Mouse (Mus musculus) intestine, embryonic 16.5 days (tissue): Measurements from ENCODE around the gene Trim72. TPM values are rescaled to one million over a fixed set of nuclear protein-coding genes. Genes with fewer than 3 reads are reported as not detected.
A peak's percentile ranks its signal among the peaks of the same experiment; 100 is the strongest.
"Not testable (repeated sequence)": the region's sequence is repeated elsewhere in the genome, so short reads cannot be mapped to it uniquely, and the experiment has no call there.

ENCODE experiments used
- ATAC-seq: fragments of 200-750 bp; cut with Nextera tagmentation; 2 replicates; pipeline ENCODE4 v1.8.0; 2017; ENCODE audit warnings: moderate TSS enrichment, moderate library complexity
- H3K27ac ChIP-seq: fragments of 300-500 bp; sonication (generic); 2 replicates; pipeline ENCODE4 v1.5.1; 2014; ENCODE audit warnings: mild to moderate bottlenecking, low read length
- H3K27me3 ChIP-seq: fragments of 300-500 bp; sonication (generic); replicated peaks from 2 replicates; pipeline ENCODE4 v1.6.1; 2014; ENCODE audit warnings: low read length, control low read depth, mixed read lengths; ENCODE audit not compliant: control insufficient read depth, insufficient read depth
- H3K36me3 ChIP-seq: fragments of 300-500 bp; sonication (generic); 2 replicates; pipeline ENCODE4 v1.6.1; 2014; ENCODE audit warnings: low read length, control low read depth; ENCODE audit not compliant: control insufficient read depth, insufficient read depth
- H3K4me1 ChIP-seq: fragments of 300-500 bp; sonication (generic); 2 replicates; pipeline ENCODE4 v1.6.1; 2014; ENCODE audit warnings: low read length, control low read depth, mixed read lengths; ENCODE audit not compliant: control insufficient read depth, insufficient read depth
- H3K4me2 ChIP-seq: fragments of 300-500 bp; sonication (generic); 2 replicates; pipeline ENCODE4 v1.6.1; 2014; ENCODE audit warnings: low read depth, low read length, control low read depth
- H3K4me3 ChIP-seq: fragments of 300-500 bp; sonication (generic); 2 replicates; pipeline ENCODE4 v1.5.1; 2014; ENCODE audit warnings: mild to moderate bottlenecking, low read length
- H3K9ac ChIP-seq: fragments of 300-500 bp; sonication (generic); 2 replicates; pipeline ENCODE4 v1.6.1; 2014; ENCODE audit warnings: low read depth, low read length
- H3K9me3 ChIP-seq: fragments of 300-500 bp; sonication (generic); 2 replicates; pipeline ENCODE4 v1.6.1; 2016; ENCODE audit warnings: low read length, control low read depth; ENCODE audit not compliant: control insufficient read depth
- WGBS: fragments of 180-500 bp; shearing (Covaris S2); extraction: QIAGEN DNeasy Blood & Tissue Kit; methylation state at CpG from one replicate; pipeline ENCODE4 v1.1.7; 2014; 5-methylcytosine and 5-hydroxymethylcytosine counted together
- polyA plus RNA-seq: library from polyadenylated mRNA; unstranded; fragments of >200 nt; fragmentation: Nextera tagmentation; extraction: Ambion mirVana; gene quantifications from 2 replicates; pipeline ENCODE4 v1.2.1, GENCODE M21; 2015

Gene Trim72
- polyA plus RNA-seq, 1 experiment from 2014 or later: 0.38 TPM

DNA sequence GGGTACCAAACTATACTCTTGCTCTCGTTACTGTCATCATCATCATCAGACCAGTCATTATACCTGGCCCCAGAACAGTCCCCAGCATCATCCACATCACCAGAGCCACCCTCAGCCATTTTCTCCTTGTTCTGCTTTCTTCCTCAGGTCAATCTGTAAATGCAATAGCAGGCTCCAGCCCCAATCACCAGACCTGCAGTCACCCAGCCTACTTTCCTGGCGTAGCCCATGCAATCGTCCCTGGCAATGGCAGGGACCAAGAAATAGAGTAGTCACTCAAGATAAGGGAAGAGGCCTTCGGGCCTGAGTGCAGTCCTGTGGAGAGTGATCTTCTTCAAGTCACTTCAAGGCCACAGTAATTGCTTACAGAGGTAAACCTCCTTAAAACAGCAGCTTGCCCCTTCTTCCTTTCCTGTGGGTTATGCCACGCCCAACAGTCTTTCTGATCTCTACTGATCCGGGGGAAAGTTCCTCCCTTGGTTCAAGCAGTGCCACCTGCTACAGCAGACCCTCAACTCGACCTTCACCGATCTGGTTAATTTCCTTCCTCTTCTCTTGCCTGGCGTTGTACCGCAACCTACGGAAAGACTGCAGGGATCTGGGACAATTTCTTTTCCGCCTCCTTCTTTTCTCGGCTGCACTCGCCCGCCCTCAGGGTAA is 38.5 kb downstream of the Trim72 start:
- H3K36me3 ChIP-seq, H3K27me3 ChIP-seq, H3K9me3 ChIP-seq, H3K4me2 ChIP-seq, H3K9ac ChIP-seq, H3K27ac ChIP-seq, H3K4me3 ChIP-seq, ATAC-seq, H3K4me1 ChIP-seq: not testable (repeated sequence)
- 76% methylated on average over 15 of the region's 15 CpGs for WGBS

- no peak for ATAC-seq
Measured at GRCm38 (mm10) chr7:128044142-128044785, 40.5 kb downstream of the Trim72 start.

GRCm38 (mm10) chr7:128045640-128046039 is 41.9 kb downstream of the Trim72 start:
- Histone ChIP-seq H3K9ac (no peak overlapping the region), H3K9me3 (no peaks in the 10 kb centered on the region), H3K4me3 (no peak overlapping the region), H3K27ac (no peak overlapping the region), H3K4me1 (0 out of 2 replicates have a peak, but pooled peaks cover under 1% of the 10 kb centered on the region), H3K36me3 (no peaks in the 10 kb centered on the region), H3K4me2 (no peak overlapping the region), H3K27me3 (no peaks in the 10 kb centered on the region)
- WGBS: 56% methylated on average over 2 of the region's 2 CpGs
- no peak for ATAC-seq

More at GRCm38 (mm10) chr7:128044142-128044785, 40.5 kb downstream of the Trim72 start:
- Histone ChIP-seq H3K36me3 (no peaks in the 10 kb centered on the region), H3K9ac (no peak overlapping the region), H3K4me3 (no peak overlapping the region), H3K4me2 (no peak overlapping the region), H3K27ac (no peak overlapping the region), H3K27me3 (no peaks in the 10 kb centered on the region), H3K4me1 (no peaks in the 10 kb centered on the region), H3K9me3 (no peaks in the 10 kb centered on the region)
- WGBS: 63% methylated on average over 4 of the region's 4 CpGs

- Histone ChIP-seq H3K27ac (no peak overlapping the region), H3K4me2 (no peak overlapping the region), H3K27me3 (no peaks in the 10 kb centered on the region), H3K4me1 (0 out of 2 replicates have a peak, but pooled peaks cover 3% of the 10 kb centered on the region), H3K4me3 (no peak overlapping the region), H3K9me3 (no peaks in the 10 kb centered on the region), H3K9ac (no peak overlapping the region), H3K36me3 (no peaks in the 10 kb centered on the region)
- no peak for ATAC-seq
- WGBS: 87% methylated on average over 4 of the region's 4 CpGs
Measured at GRCm38 (mm10) chr7:128048819-128049218, 45.1 kb downstream of the Trim72 start.

DNA sequence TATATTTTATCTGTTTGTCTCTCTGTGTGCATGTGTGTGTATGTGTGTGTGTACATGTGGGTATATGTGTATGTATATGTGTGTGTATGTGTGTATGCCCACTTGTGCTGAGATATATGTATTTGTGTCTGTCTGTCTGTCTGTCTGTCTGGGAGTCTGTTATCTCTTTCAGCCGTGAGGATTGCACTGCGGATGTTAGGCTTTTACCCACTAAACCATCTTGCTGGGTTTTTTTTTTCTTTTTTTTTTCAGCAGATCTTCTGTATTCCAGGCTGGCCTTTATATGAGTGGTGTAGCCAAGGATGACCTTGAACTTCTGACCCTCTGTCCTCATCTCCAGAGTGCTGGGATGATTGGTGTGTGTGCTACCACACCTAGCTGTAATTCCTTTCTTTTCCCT is 45.5 kb downstream of the Trim72 start:
- 81% methylated on average over 2 of the region's 2 CpGs for WGBS
- Histone ChIP-seq H3K9ac (no peak overlapping the region), H3K27ac (no peak overlapping the region), H3K9me3 (no peaks in the 10 kb centered on the region), H3K27me3 (no peaks in the 10 kb centered on the region), H3K4me3 (no peak overlapping the region), H3K36me3 (no peaks in the 10 kb centered on the region), H3K4me2 (no peak overlapping the region), H3K4me1 (0 out of 2 replicates have a peak, but pooled peaks cover 3% of the 10 kb centered on the region)
- no peak for ATAC-seq

- Histone ChIP-seq H3K27ac (no peak overlapping the region), H3K9me3 (no peaks in the 10 kb centered on the region), H3K4me2 (no peak overlapping the region), H3K4me3 (no peak overlapping the region), H3K9ac (no peak overlapping the region), H3K36me3 (no peaks in the 10 kb centered on the region), H3K4me1 (0 out of 2 replicates have a peak, but pooled peaks cover 3% of the 10 kb centered on the region), H3K27me3 (no peaks in the 10 kb centered on the region)
- no peak for ATAC-seq
- WGBS: 65% methylated on average over 4 of the region's 4 CpGs
Measured at GRCm38 (mm10) chr7:128050739-128051138, 47.0 kb downstream of the Trim72 start.

DNA sequence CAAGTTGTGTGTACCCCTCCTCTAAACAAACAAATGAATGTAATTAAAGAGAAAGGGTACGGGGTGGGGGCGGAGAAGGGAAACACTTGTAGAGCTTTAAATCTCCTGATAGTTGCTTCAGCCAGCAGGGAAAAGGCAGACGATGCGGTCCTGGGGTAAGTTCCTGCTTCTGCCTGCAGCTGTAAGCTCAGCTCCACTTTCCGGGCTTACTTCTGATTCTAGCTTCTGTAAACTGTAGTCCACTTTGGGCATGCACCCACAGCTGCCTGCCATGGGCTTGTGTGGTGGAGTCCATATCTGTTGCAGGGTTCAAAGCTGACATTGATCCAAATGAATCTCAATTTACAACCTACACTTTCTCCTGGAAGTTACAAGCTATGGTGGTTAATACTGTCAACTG is 49.3 kb downstream of the Trim72 start:
- Histone ChIP-seq H3K4me2 (no peak overlapping the region), H3K27me3 (no peaks in the 10 kb centered on the region)
- no peak for ATAC-seq

GRCm38 (mm10) chr7:128056917-128057444 is 53.2 kb downstream of the Trim72 start:
- WGBS: 36% methylated on average over 3 of the region's 3 CpGs
- ATAC-seq: peak; percentile 49
- no peaks in the 10 kb centered on the region for H3K27me3 ChIP-seq

More for the DNA sequence above, 49.3 kb downstream of the Trim72 start:
- H3K36me3 ChIP-seq: no peaks in the 10 kb centered on the region
- no peak overlapping the region for H3K9ac ChIP-seq
- no peak overlapping the region for H3K27ac ChIP-seq
- 54% methylated on average over 5 of the region's 5 CpGs for WGBS
- no peaks in the 10 kb centered on the region for H3K9me3 ChIP-seq
- H3K4me1 ChIP-seq: peaks cover 7% of the 10 kb centered on the region; the same call in 1 of the 2 replicates
- no peak overlapping the region for H3K4me3 ChIP-seq

DNA sequence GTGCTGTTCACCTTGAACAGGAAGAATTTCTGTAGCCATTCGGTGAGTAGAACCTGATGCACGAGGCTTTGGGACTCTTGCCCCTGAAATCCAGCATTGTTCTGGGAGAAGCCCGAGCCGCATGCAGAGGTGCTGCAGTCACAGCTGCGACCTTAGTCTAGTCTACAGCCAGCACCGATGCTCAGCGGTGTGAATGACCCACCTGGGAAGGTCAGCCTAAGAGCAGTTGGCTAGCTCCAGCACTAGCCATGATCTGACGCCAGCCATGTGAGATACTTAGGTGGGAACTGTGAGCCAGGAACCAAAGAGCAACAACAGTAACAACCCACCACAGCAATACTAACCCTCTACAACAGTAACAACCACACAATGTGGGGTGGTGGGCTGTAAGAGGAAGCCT is 54.1 kb downstream of the Trim72 start:
- H3K27ac ChIP-seq: no peak overlapping the region
- ATAC-seq: no peak

More at GRCm38 (mm10) chr7:128056917-128057444, 53.2 kb downstream of the Trim72 start:
- no peaks in the 10 kb centered on the region for H3K36me3 ChIP-seq
- H3K4me2 ChIP-seq: no peak overlapping the region
- H3K9me3 ChIP-seq: no peaks in the 10 kb centered on the region
- H3K27ac ChIP-seq: peak overlapping the region; percentile 33; the same call in 1 of the 2 replicates
- 0 out of 2 replicates have a peak overlapping the region, but pooled peaks have one; percentile 24 for H3K9ac ChIP-seq
- peaks cover 8% of the 10 kb centered on the region; the same call in 1 of the 2 replicates for H3K4me1 ChIP-seq
- no peak overlapping the region for H3K4me3 ChIP-seq

More for the DNA sequence above, 54.1 kb downstream of the Trim72 start:
- Histone ChIP-seq H3K36me3 (no peaks in the 10 kb centered on the region), H3K4me2 (no peak overlapping the region), H3K4me1 (peaks cover 8% of the 10 kb centered on the region; the same call in 1 of the 2 replicates), H3K9me3 (no peaks in the 10 kb centered on the region), H3K9ac (no peak overlapping the region), H3K27me3 (no peaks in the 10 kb centered on the region), H3K4me3 (no peak overlapping the region)
- WGBS: 79% methylated on average over 8 of the region's 8 CpGs
